ENCODE assay signal across 8 mouse cellular contexts in the genomic region with DNA sequence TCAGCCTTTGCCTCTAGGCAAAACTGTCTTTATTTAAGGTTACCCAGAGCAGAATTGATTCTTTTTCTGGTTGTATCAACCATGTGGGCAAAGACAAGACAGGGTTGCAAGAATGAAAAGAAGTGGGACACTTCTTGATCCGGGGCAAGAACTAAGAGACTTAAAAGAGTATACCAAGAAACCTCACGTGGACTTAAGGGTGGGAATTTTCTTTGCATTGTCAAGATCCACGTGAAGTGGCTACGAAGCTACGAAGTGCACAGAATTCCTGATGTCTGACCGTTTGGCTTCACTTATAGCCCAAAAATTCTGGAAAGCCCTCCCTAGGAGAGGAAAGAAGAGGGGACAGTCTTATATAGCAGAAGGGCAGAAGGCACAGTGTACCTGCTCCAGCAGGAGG. TPM values are rescaled to one million over a fixed set of nuclear protein-coding genes. Genes with fewer than 3 reads are reported as not detected.
DNase-seq lines count a peak whose midpoint lies in the region; ATAC-seq and TF ChIP-seq lines count a peak whose summit lies in the region.

No protein-coding gene starts in this region.

- H3K9ac ChIP-seq in lung, embryonic 16.5 days (ENCODE audit: low read length) = peak overlapping the region; percentile 40
- H3K9ac ChIP-seq in liver, embryonic 16.5 days (ENCODE audit: low read depth, low read length) = peak overlapping the region; percentile 13; the same call in 1 of the 2 replicates

- H3K4me1 ChIP-seq in cerebellum, adult 2 months (ENCODE audit: control insufficient read depth, insufficient read depth, low read length) = peaks cover 26% of the 10 kb centered on the region; the same call in 1 of the 2 replicates
- H3K4me1 ChIP-seq in lung, embryonic 16.5 days (replicated peaks; ENCODE audit: control insufficient read depth, insufficient read depth, low read length) = peaks cover 27% of the 10 kb centered on the region
- peaks cover 3% of the 10 kb centered on the region; the same call in 1 of the 2 replicates for H3K4me1 ChIP-seq in liver, embryonic 16.5 days (ENCODE audit: control insufficient read depth, low read depth, low read length)

- H3K4me3 ChIP-seq in cerebellum, adult 2 months (replicated peaks; ENCODE audit: insufficient read depth, low read depth, low read length) = no peak overlapping the region
- H3K4me3 ChIP-seq in lung, embryonic 16.5 days (ENCODE audit: low read length) = no peak overlapping the region
- peak overlapping the region; percentile 50 for H3K4me3 ChIP-seq in liver, embryonic 16.5 days (ENCODE audit: low read depth, low read length)

- no peak for ATAC-seq in lung, embryonic 16.5 days (ENCODE audit: low read depth)
- ATAC-seq in liver, embryonic 16.5 days (ENCODE audit: low read depth) = no peak

- H3K36me3 ChIP-seq in lung, embryonic 16.5 days (ENCODE audit: control insufficient read depth, insufficient read depth, low read length) = no peaks in the 10 kb centered on the region
- H3K36me3 ChIP-seq in liver, embryonic 16.5 days (ENCODE audit: control insufficient read depth, insufficient read depth) = no peaks in the 10 kb centered on the region

- no peaks in the 10 kb centered on the region for H3K9me3 ChIP-seq in lung, embryonic 16.5 days (ENCODE audit: control insufficient read depth, low read length)
- H3K9me3 ChIP-seq in liver, embryonic 16.5 days (replicated peaks; ENCODE audit: control insufficient read depth, low read length) = no peaks in the 10 kb centered on the region

- WGBS in cerebellum, adult 2 months = 74% methylated on average over 6 of the region's 6 CpGs
- WGBS in lung, embryonic 16.5 days = 39% methylated on average over 6 of the region's 6 CpGs
- WGBS in liver, embryonic 16.5 days (ENCODE audit: insufficient replicate concordance) = 34% methylated on average over 6 of the region's 6 CpGs

- no peak for TF ChIP-seq CTCF in cerebellum, adult 2 months (IDR thresholded peaks at IDR 0.05; ENCODE audit: borderline replicate concordance, insufficient read depth, low read depth, low read length)

- no peak for TF ChIP-seq POLR2A in cerebellum, adult 2 months (IDR thresholded peaks at IDR 0.05; ENCODE audit: borderline replicate concordance, insufficient read depth, low read length)

- H3K27ac ChIP-seq in cerebellum, adult 2 months (ENCODE audit: insufficient read depth, low read length) = peak overlapping the region; percentile 66
- peak overlapping the region; percentile 79 for H3K27ac ChIP-seq in lung, embryonic 16.5 days (ENCODE audit: low read length)
- H3K27ac ChIP-seq in liver, embryonic 16.5 days (ENCODE audit: low read length) = peak overlapping the region; percentile 65

- no peak for DNase-seq in cerebellum, adult 2 months
- no peak for DNase-seq in cerebellum, postnatal 36 days
- no peak for DNase-seq in lung, postnatal 25 days (ENCODE audit: low spot score)
- no peak for DNase-seq in embryo, embryonic 10 days (ENCODE audit: low spot score)
- DNase-seq in ovary, postnatal 14 days (ENCODE audit: low spot score) = no peak
- DNase-seq in layer of hippocampus, adult 9-10 months (ENCODE audit: low spot score) = no peak

- H3K4me2 ChIP-seq in lung, embryonic 16.5 days (ENCODE audit: low read depth, low read length) = peak overlapping the region; percentile 26; the same call in 1 of the 2 replicates
- peak overlapping the region; percentile 25; the same call in 1 of the 2 replicates for H3K4me2 ChIP-seq in liver, embryonic 16.5 days (ENCODE audit: low read depth, low read length)

- H3K27me3 ChIP-seq in cerebellum, adult 2 months (ENCODE audit: control insufficient read depth, insufficient read depth, low read length) = no peaks in the 10 kb centered on the region
- H3K27me3 ChIP-seq in lung, embryonic 16.5 days (ENCODE audit: control insufficient read depth, insufficient read depth, low read depth, low read length) = 0 out of 2 replicates have a peak, but pooled peaks cover 2% of the 10 kb centered on the region
- H3K27me3 ChIP-seq in liver, embryonic 16.5 days (ENCODE audit: control insufficient read depth, insufficient read depth, low read depth, low read length) = peaks cover 19% of the 10 kb centered on the region

RNA-seq across cellular contexts. Expression of a gene that starts 0.6 kb away (rescaled TPM):
- polyA plus RNA-seq in cerebellum, adult 2 months (2012; rRNA removed) = 6.8 and 9.0 TPM in 2 replicates
- polyA plus RNA-seq in lung, embryonic 16.5 days (2015; fragmentation: Nextera tagmentation; extraction: Ambion mirVana) = 1.1 and 1.7 TPM in 2 replicates
- polyA plus RNA-seq in liver, embryonic 16.5 days (2015; fragmentation: Nextera tagmentation; extraction: Ambion mirVana) = 32.7 and 43.8 TPM in 2 replicates

RNA-seq across cellular contexts. Expression of a gene that starts 37.3 kb away (rescaled TPM):
- 71.0 and 76.9 TPM in 2 replicates for polyA plus RNA-seq in cerebellum, adult 2 months (2012; rRNA removed)
- polyA plus RNA-seq in lung, embryonic 16.5 days (2015; fragmentation: Nextera tagmentation; extraction: Ambion mirVana) = 0.34 and 0.69 TPM in 2 replicates
- 0.17 TPM in 1 of 2 replicates, not detected in the other for polyA plus RNA-seq in liver, embryonic 16.5 days (2015; fragmentation: Nextera tagmentation; extraction: Ambion mirVana)

Comparison
In these comparisons a context has a peak if more than half of its experiments do, and no peak if none do; other contexts are left out.
1. RNA of a gene that starts 37.3 kb away (polyA plus RNA-seq): 71.0 to 76.9 TPM in cerebellum, adult 2 months; 0.34 to 0.69 TPM in lung, embryonic 16.5 days and 0.17 TPM in liver, embryonic 16.5 days; every median in the first group is over 10 times any median in the second.
2. Peak in every context shown above with its lines, with median percentiles within 50 percentile points of each other: H3K27ac ChIP-seq.